Mouse (Mus musculus) intestine, postnatal 0 days (tissue): Measurements from ENCODE around the gene Igdcc4. TPM values are rescaled to one million over a fixed set of nuclear protein-coding genes. Genes with fewer than 3 reads are reported as not detected.

Source experiments
- ATAC-seq: fragments of 200-750 bp; cut with Nextera tagmentation; 2 replicates; pipeline ENCODE4 v1.8.0; 2017; ENCODE audit warnings: mild to moderate bottlenecking, moderate TSS enrichment, moderate library complexity
- H3K27ac ChIP-seq: fragments of 300-500 bp; sonication (generic); 2 replicates; pipeline ENCODE4 v1.5.1; 2014; ENCODE audit warnings: mild to moderate bottlenecking, low read depth, low read length, moderate library complexity
- H3K27me3 ChIP-seq: fragments of 300-500 bp; sonication (generic); replicated peaks from 2 replicates; pipeline ENCODE4 v1.6.1; 2014; ENCODE audit warnings: low read length, mixed read lengths; ENCODE audit not compliant: control insufficient read depth, insufficient read depth
- H3K36me3 ChIP-seq: fragments of 300-500 bp; sonication (generic); 2 replicates; pipeline ENCODE4 v1.6.1; 2014; ENCODE audit warnings: mild to moderate bottlenecking, moderate library complexity; ENCODE audit not compliant: control insufficient read depth, insufficient read depth
- H3K4me1 ChIP-seq: fragments of 300-500 bp; sonication (generic); replicated peaks from 2 replicates; pipeline ENCODE4 v1.6.1; 2014; ENCODE audit warnings: antibody characterized with exemption, low read length, mixed read lengths; ENCODE audit not compliant: control insufficient read depth, insufficient read depth
- H3K4me2 ChIP-seq: fragments of 300-500 bp; sonication (generic); replicated peaks from 2 replicates; pipeline ENCODE4 v1.6.1; 2014; ENCODE audit warnings: low read depth, mild to moderate bottlenecking, moderate library complexity
- H3K4me3 ChIP-seq: fragments of 300-500 bp; sonication (generic); 2 replicates; pipeline ENCODE4 v1.5.1; 2014; ENCODE audit warnings: low read depth, low read length
- H3K9ac ChIP-seq: fragments of 300-500 bp; sonication (generic); 2 replicates; pipeline ENCODE4 v1.6.1; 2014; ENCODE audit warnings: mild to moderate bottlenecking, low read depth, low read length
- H3K9me3 ChIP-seq: fragments of 300-500 bp; sonication (generic); 2 replicates; pipeline ENCODE4 v1.6.1; 2016; ENCODE audit warnings: mixed run types; ENCODE audit not compliant: control insufficient read depth
- CTCF ChIP-seq: sonication (generic); IDR thresholded peaks from 2 replicates; pipeline ENCODE4 v1.5.1; 2016; ENCODE audit warnings: low read depth, mild to moderate bottlenecking, control low read depth, antibody characterized with exemption, moderate library complexity
- WGBS: fragments of 180-500 bp; shearing (Covaris S2); extraction: QIAGEN DNeasy Blood & Tissue Kit; methylation state at CpG from one replicate; pipeline ENCODE4 v1.1.7; 2014; 5-methylcytosine and 5-hydroxymethylcytosine counted together
- polyA plus RNA-seq: library from polyadenylated mRNA; unstranded; fragments of >200 nt; fragmentation: Nextera tagmentation; extraction: Ambion mirVana; gene quantifications from 2 replicates; pipeline ENCODE4 v1.2.1, GENCODE M21; 2015

Igdcc4 gene
- polyA plus RNA-seq, 1 experiment from 2014 or later: 4.5 TPM

GRCm38 (mm10) chr9:65168534-65168933 is 67.2 kb downstream of the Igdcc4 start:
- ATAC-seq: no peak

DNA sequence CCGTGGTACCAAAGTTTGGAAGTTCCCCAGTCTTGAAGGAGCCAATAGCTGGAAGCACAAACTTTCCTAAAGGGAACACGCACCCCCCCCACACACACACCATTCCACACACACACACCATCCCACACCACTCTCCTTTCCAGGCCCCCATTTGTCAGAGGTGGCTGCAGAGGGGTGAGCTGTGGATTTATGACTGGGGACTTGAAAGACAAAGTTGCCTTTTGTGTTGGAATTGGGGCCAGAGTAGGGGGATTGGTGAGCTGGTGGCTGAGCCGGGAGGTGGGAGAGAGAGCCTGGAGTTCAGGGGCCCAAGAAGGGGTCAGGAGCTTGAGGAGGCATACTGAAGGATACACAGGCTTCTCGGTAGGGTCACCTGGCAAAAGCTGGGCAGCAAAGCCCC is 67.7 kb downstream of the Igdcc4 start:
- Histone ChIP-seq H3K36me3 (no peaks in the 10 kb centered on the region), H3K9me3 (no peaks in the 10 kb centered on the region), H3K27ac (no peak overlapping the region), H3K27me3 (peaks cover 7% of the 10 kb centered on the region; the same call in 1 of the 2 replicates), H3K4me2 (no peak overlapping the region), H3K9ac (no peak overlapping the region), H3K4me1 (no peaks in the 10 kb centered on the region), H3K4me3 (no peak overlapping the region)
- no peak for TF ChIP-seq CTCF
- 58% methylated on average over 4 of the region's 4 CpGs for WGBS
- ATAC-seq: no peak

More at GRCm38 (mm10) chr9:65168534-65168933, 67.2 kb downstream of the Igdcc4 start:
- no peak for TF ChIP-seq CTCF
- Histone ChIP-seq H3K9me3 (no peaks in the 10 kb centered on the region), H3K4me2 (no peak overlapping the region), H3K27ac (no peak overlapping the region), H3K36me3 (no peaks in the 10 kb centered on the region), H3K4me3 (no peak overlapping the region), H3K4me1 (no peaks in the 10 kb centered on the region), H3K9ac (no peak overlapping the region), H3K27me3 (peaks cover 9% of the 10 kb centered on the region; the same call in 1 of the 2 replicates)
- 66% methylated on average over 6 of the region's 6 CpGs for WGBS

- H3K4me3 ChIP-seq: no peak overlapping the region
- WGBS: 62% methylated on average over 9 of the region's 9 CpGs
Measured at GRCm38 (mm10) chr9:65172654-65173053, 71.4 kb downstream of the Igdcc4 start.

GRCm38 (mm10) chr9:65175234-65175938 is 74.1 kb downstream of the Igdcc4 start:
- 62% methylated on average over 5 of the region's 5 CpGs for WGBS

More at GRCm38 (mm10) chr9:65172654-65173053, 71.4 kb downstream of the Igdcc4 start:
- no peak for TF ChIP-seq CTCF
- H3K27ac ChIP-seq: no peak overlapping the region
- no peak for ATAC-seq
- H3K4me2 ChIP-seq: no peak overlapping the region
- no peak overlapping the region for H3K9ac ChIP-seq
- H3K27me3 ChIP-seq: 0 out of 2 replicates have a peak, but pooled peaks cover 3% of the 10 kb centered on the region
- no peaks in the 10 kb centered on the region for H3K4me1 ChIP-seq
- H3K36me3 ChIP-seq: no peaks in the 10 kb centered on the region
- no peaks in the 10 kb centered on the region for H3K9me3 ChIP-seq

DNA sequence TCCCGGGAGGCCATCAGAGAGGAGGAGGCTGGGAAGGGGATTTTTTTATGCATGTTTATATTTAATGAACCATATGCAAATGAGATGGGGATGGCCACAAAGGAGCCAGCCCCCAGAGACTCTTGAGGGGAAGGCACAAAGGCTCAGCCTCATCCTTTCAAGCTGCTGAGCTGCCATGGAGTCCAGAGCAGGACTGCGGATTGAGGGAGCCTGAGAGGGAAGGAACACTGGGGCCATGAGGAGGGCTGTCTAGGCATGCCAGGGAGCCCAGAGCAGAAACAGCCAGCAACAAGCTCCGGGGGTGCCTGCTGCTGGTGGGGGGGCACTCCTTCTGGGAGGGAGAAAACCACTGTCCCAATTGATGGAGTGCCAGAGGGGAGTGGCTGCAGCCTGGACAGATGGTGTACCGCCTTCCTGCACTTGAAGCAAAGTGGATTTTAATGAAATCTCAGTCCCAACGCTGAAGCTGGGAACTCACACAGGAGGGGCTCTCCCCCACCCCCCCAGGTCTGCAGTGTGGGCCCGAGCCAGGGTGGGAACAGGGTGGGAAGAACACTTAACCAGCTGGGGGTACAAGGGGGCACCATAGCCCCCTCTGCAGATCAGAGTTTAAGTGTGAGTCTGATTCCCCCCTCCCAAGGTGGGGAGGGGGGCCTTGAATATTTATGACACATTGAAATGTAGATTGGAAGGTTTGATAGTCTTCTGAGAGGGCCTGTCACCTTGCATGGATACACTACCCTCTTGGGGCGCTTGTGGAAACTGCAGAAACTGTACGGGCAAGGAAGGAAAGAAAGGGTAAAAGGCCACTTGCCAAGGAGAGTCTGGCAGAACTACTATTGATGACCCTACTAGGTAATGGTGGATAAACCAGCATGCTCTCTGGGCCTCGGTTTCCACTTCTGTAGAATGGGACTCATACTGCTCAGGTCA is 74.9 kb downstream of the Igdcc4 start:
- Histone ChIP-seq H3K27ac (no peak overlapping the region), H3K27me3 (peaks cover 8% of the 10 kb centered on the region; the same call in 1 of the 2 replicates), H3K9ac (no peak overlapping the region), H3K36me3 (no peaks in the 10 kb centered on the region), H3K4me2 (no peak overlapping the region), H3K9me3 (no peaks in the 10 kb centered on the region), H3K4me3 (no peak overlapping the region), H3K4me1 (no peaks in the 10 kb centered on the region)
- no peak for TF ChIP-seq CTCF
- ATAC-seq: no peak
- WGBS: 52% methylated on average over 9 of the region's 9 CpGs

More at GRCm38 (mm10) chr9:65175234-65175938, 74.1 kb downstream of the Igdcc4 start:
- Histone ChIP-seq H3K9me3 (no peaks in the 10 kb centered on the region), H3K27me3 (peaks cover 8% of the 10 kb centered on the region; the same call in 1 of the 2 replicates), H3K27ac (no peak overlapping the region), H3K9ac (no peak overlapping the region), H3K4me3 (no peak overlapping the region), H3K4me1 (no peaks in the 10 kb centered on the region), H3K4me2 (no peak overlapping the region), H3K36me3 (no peaks in the 10 kb centered on the region)
- TF ChIP-seq CTCF: no peak
- ATAC-seq: no peak

- TF ChIP-seq CTCF: no peak
- no peak overlapping the region for H3K9ac ChIP-seq
- no peak overlapping the region for H3K27ac ChIP-seq
- no peaks in the 10 kb centered on the region for H3K9me3 ChIP-seq
- H3K4me2 ChIP-seq: no peak overlapping the region
- H3K36me3 ChIP-seq: no peaks in the 10 kb centered on the region
- no peak overlapping the region for H3K4me3 ChIP-seq
- WGBS: 81% methylated on average over 3 of the region's 3 CpGs
- ATAC-seq: no peak
- peaks cover 8% of the 10 kb centered on the region; the same call in 1 of the 2 replicates for H3K27me3 ChIP-seq
- H3K4me1 ChIP-seq: no peaks in the 10 kb centered on the region
Measured at GRCm38 (mm10) chr9:65177497-65177896, 76.2 kb downstream of the Igdcc4 start.
